Mouse (Mus musculus): ENCODE data around the gene Atp2a1. TPM values are rescaled to one million over a fixed set of nuclear protein-coding genes. Genes with fewer than 3 reads are reported as not detected.
"Not testable (repeated sequence)": the region's sequence is repeated elsewhere in the genome, so short reads cannot be mapped to it uniquely, and the experiment has no call there.

Gene Atp2a1
- polyA plus RNA-seq, 1 experiment from 2014 or later: 0.17 TPM

GRCm38 (mm10) chr7:126427323-126427860 is 35.5 kb downstream of the Atp2a1 start:
- WGBS (ENCODE audit: insufficient replicate concordance): 50% methylated on average over 12 of the region's 13 CpGs
- no peak overlapping the region for H3K4me2 ChIP-seq

GRCm38 (mm10) chr7:126424161-126424560 is 38.7 kb downstream of the Atp2a1 start:
- no peaks in the 10 kb centered on the region for H3K27me3 ChIP-seq (replicated peaks)
- H3K4me3 ChIP-seq: no peak overlapping the region
- no peak overlapping the region for H3K9ac ChIP-seq
- no peak for ATAC-seq
- 0 out of 2 replicates have a peak, but pooled peaks cover 6% of the 10 kb centered on the region for H3K9me3 ChIP-seq (replicated peaks)
- no peak overlapping the region for H3K27ac ChIP-seq
- peaks cover 15% of the 10 kb centered on the region for H3K4me1 ChIP-seq
- no peak overlapping the region for H3K4me2 ChIP-seq
- 65% methylated on average over 6 of the region's 6 CpGs for WGBS (ENCODE audit: insufficient replicate concordance)
- H3K36me3 ChIP-seq: no peaks in the 10 kb centered on the region

More at GRCm38 (mm10) chr7:126427323-126427860, 35.5 kb downstream of the Atp2a1 start:
- no peak overlapping the region for H3K9ac ChIP-seq
- H3K36me3 ChIP-seq: peaks cover 3% of the 10 kb centered on the region; the same call in 1 of the 2 replicates
- H3K9me3 ChIP-seq (replicated peaks): 0 out of 2 replicates have a peak, but pooled peaks cover 6% of the 10 kb centered on the region
- H3K27ac ChIP-seq: no peak overlapping the region
- no peaks in the 10 kb centered on the region for H3K27me3 ChIP-seq (replicated peaks)
- H3K4me1 ChIP-seq: peaks cover 30% of the 10 kb centered on the region
- ATAC-seq: no peak
- no peak overlapping the region for H3K4me3 ChIP-seq

DNA sequence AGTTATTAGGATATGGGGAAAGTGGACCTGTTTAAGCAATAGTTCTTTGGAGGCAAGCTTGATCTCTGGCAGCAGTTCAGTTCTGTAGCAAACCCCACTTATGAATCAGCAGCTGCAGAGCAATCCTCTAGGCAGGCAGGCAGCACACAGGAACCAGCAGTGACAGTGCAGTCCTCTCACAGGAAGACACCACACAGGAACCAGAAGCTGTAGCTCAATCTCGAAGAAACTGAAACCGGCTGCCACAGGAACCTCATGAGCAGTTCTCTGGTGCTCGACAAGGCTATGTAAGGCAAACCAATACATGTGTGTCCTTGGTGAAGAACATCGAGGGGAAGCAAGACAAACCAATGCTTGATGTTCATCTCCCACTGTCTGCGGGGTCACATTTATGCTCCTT is 41.2 kb downstream of the Atp2a1 start:
- no peak overlapping the region for H3K4me3 ChIP-seq
- no peaks in the 10 kb centered on the region for H3K36me3 ChIP-seq
- 54% methylated on average over 5 of the region's 5 CpGs for WGBS (ENCODE audit: insufficient replicate concordance)
- H3K27ac ChIP-seq: no peak overlapping the region
- H3K4me2 ChIP-seq: no peak overlapping the region
- H3K9ac ChIP-seq: no peak overlapping the region
- H3K4me1 ChIP-seq: no peaks in the 10 kb centered on the region
- H3K27me3 ChIP-seq (replicated peaks): no peaks in the 10 kb centered on the region
- no peaks in the 10 kb centered on the region for H3K9me3 ChIP-seq (replicated peaks)
- ATAC-seq: no peak

- Histone ChIP-seq H3K4me1 (no peaks in the 10 kb centered on the region), H3K4me3 (no peak overlapping the region), H3K27ac (no peak overlapping the region), H3K9me3 (replicated peaks) (no peaks in the 10 kb centered on the region), H3K36me3 (no peaks in the 10 kb centered on the region), H3K27me3 (replicated peaks) (peaks cover 13% of the 10 kb centered on the region), H3K9ac (no peak overlapping the region), H3K4me2 (no peak overlapping the region)
- 43% methylated on average over 3 of the region's 3 CpGs for WGBS (ENCODE audit: insufficient replicate concordance)
- ATAC-seq: no peak
Observed at GRCm38 (mm10) chr7:126418496-126418895, 44.4 kb downstream of the Atp2a1 start.

- no peaks in the 10 kb centered on the region for H3K4me1 ChIP-seq
- 85% methylated on average over 4 of the region's 4 CpGs for WGBS (ENCODE audit: insufficient replicate concordance)
- ATAC-seq: no peak
- H3K27ac ChIP-seq: no peak overlapping the region
- H3K4me2 ChIP-seq: no peak overlapping the region
- no peak overlapping the region for H3K4me3 ChIP-seq
- peaks cover 22% of the 10 kb centered on the region for H3K27me3 ChIP-seq (replicated peaks)
- no peaks in the 10 kb centered on the region for H3K36me3 ChIP-seq
- H3K9me3 ChIP-seq (replicated peaks): no peaks in the 10 kb centered on the region
- H3K9ac ChIP-seq: no peak overlapping the region
Observed at GRCm38 (mm10) chr7:126417606-126418005, 45.3 kb downstream of the Atp2a1 start.

GRCm38 (mm10) chr7:126417045-126417444 is 45.9 kb downstream of the Atp2a1 start:
- peaks cover 25% of the 10 kb centered on the region for H3K27me3 ChIP-seq (replicated peaks)
- ATAC-seq: no peak
- no peak overlapping the region for H3K9ac ChIP-seq
- no peak overlapping the region for H3K27ac ChIP-seq
- no peak overlapping the region for H3K4me2 ChIP-seq
- H3K4me1 ChIP-seq: no peaks in the 10 kb centered on the region
- H3K9me3 ChIP-seq (replicated peaks): no peaks in the 10 kb centered on the region
- H3K4me3 ChIP-seq: no peak overlapping the region
- 50% methylated on average over 8 of the region's 8 CpGs for WGBS (ENCODE audit: insufficient replicate concordance)
- H3K36me3 ChIP-seq: no peaks in the 10 kb centered on the region

DNA sequence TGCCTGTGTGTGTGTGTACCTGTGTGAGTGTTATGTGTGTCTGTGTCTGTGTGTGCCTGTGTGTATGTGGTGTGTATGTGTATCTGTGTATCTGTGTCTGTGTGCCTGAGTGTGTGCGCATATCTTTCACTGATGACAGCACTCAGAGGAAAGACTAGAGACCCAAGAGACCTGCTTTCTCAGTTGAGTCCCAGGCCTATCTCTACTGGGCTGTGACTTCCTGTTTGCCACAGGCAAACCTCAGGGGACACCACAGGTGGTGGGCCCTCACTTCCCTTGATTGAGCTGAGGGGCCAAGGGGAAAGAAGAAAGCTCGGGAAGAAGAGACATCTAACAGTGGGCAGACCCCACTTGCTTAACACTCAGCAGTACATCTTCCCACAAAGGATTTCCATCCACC is 46.3 kb downstream of the Atp2a1 start:
- Histone ChIP-seq H3K9me3 (replicated peaks) (no peaks in the 10 kb centered on the region), H3K9ac (no peak overlapping the region), H3K36me3 (no peaks in the 10 kb centered on the region), H3K4me1 (no peaks in the 10 kb centered on the region), H3K27ac (no peak overlapping the region), H3K27me3 (replicated peaks) (peaks cover 29% of the 10 kb centered on the region), H3K4me2 (no peak overlapping the region), H3K4me3 (no peak overlapping the region)
- 18% methylated on average over 2 of the region's 2 CpGs for WGBS (ENCODE audit: insufficient replicate concordance)
- ATAC-seq: no peak

DNA sequence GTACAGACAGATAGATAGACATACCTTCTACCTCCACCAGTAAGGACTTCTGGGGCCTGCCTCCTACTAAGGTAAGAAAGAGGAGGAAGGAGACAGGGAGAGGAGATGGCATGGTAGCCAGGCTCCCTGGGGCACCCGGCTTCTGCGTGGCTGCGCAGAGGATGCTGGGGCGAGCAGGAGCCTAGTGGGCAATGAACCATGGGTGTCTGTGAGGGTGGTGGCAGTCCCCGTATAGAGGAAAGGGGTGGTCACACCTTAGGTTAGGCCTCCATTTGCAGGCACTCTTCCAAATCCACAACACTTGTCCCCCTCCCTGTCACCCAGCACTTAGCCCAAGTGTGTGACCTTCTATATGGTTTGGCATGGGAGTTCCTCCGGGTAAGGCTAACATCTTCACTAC is 48.2 kb downstream of the Atp2a1 start, which contains the start of gene Cd19:
Gene Cd19, minus strand, starts transcription at position 165 of the 400 bp plus-strand sequence.
- Histone ChIP-seq H3K36me3 (no peaks in the 10 kb centered on the region), H3K4me3 (no peak within 1 kb of the TSS), H3K9me3 (replicated peaks) (no peaks in the 10 kb centered on the region), H3K4me2 (no peak within 1 kb of the TSS), H3K9ac (no peak within 1 kb of the TSS), H3K27me3 (replicated peaks) (peaks cover 39% of the 10 kb centered on the region), H3K27ac (no peak within 1 kb of the TSS), H3K4me1 (no peaks in the 10 kb centered on the region)
- WGBS (ENCODE audit: insufficient replicate concordance): 78% methylated on average over 6 of the region's 6 CpGs
- no peak for ATAC-seq

DNA sequence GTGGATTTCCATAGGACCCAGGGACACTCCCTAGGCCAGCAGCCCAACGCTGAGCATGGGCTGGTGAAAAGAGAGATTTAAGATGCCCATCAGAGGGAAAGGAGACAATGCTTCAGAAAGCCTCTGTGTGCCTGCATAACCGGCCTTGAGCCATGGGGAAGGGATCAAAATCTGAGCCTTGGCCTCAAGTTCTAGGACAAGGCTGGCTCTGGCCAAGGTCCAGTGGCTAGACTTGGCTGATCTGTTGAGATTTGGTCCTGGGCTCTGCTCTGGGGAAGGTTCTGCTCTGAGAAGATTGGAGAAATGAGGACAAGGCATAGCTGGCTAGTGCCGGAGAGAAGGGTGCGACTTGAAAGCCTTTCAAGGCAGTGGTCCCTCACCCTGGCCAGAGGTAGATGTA is 51.8 kb downstream of the Atp2a1 start:
- no peaks in the 10 kb centered on the region for H3K36me3 ChIP-seq
- no peaks in the 10 kb centered on the region for H3K9me3 ChIP-seq (replicated peaks)
- 73% methylated on average over 4 of the region's 4 CpGs for WGBS (ENCODE audit: insufficient replicate concordance)
- H3K27me3 ChIP-seq (replicated peaks): peaks cover 46% of the 10 kb centered on the region
- no peak overlapping the region for H3K4me2 ChIP-seq
- no peak overlapping the region for H3K4me3 ChIP-seq
- no peak overlapping the region for H3K9ac ChIP-seq
- no peak for ATAC-seq
- H3K4me1 ChIP-seq: no peaks in the 10 kb centered on the region
- no peak overlapping the region for H3K27ac ChIP-seq

- no peak overlapping the region for H3K4me3 ChIP-seq
- no peak overlapping the region for H3K27ac ChIP-seq
- H3K4me1 ChIP-seq: no peaks in the 10 kb centered on the region
- H3K27me3 ChIP-seq (replicated peaks): peaks cover 35% of the 10 kb centered on the region
- WGBS (ENCODE audit: insufficient replicate concordance): 68% methylated on average over 2 of the region's 2 CpGs
- H3K4me2 ChIP-seq: no peak overlapping the region
- no peaks in the 10 kb centered on the region for H3K36me3 ChIP-seq
- ATAC-seq: no peak
- no peak overlapping the region for H3K9ac ChIP-seq
- H3K9me3 ChIP-seq (replicated peaks): no peaks in the 10 kb centered on the region
Observed at GRCm38 (mm10) chr7:126408686-126409085, 54.2 kb downstream of the Atp2a1 start.

DNA sequence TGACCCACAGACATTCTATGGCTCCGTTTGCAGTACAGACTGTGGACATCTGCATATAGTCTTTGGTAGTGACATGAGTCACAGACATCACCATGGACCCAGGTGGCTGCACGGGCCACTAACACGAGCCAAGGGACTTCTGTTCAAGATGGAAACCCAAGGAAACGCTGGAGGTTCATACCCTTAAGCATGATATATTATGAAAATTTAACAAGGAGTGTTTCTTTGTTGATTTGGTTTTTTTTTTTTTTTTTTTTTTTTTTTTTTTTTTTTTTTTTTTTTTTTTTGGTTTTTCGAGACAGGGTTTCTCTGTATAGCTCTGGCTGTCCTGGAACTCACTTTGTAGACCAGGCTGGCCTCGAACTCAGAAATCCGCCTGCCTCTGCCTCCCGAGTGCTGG is 60.4 kb downstream of the Atp2a1 start:
- not testable (repeated sequence) for H3K27ac ChIP-seq; H3K27me3 ChIP-seq (replicated peaks); H3K4me3 ChIP-seq

GRCm38 (mm10) chr7:126399548-126399947 is 63.4 kb downstream of the Atp2a1 start:
- H3K9ac ChIP-seq: no peak overlapping the region
- peaks cover 27% of the 10 kb centered on the region for H3K4me1 ChIP-seq
- ATAC-seq: no peak
- no peak overlapping the region for H3K27ac ChIP-seq
- no peaks in the 10 kb centered on the region for H3K27me3 ChIP-seq (replicated peaks)
- H3K4me2 ChIP-seq: no peak overlapping the region
- WGBS (ENCODE audit: insufficient replicate concordance): 6% methylated on average over 5 of the region's 5 CpGs
- peaks cover 2% of the 10 kb centered on the region; the same call in 1 of the 2 replicates for H3K36me3 ChIP-seq
- H3K9me3 ChIP-seq (replicated peaks): no peaks in the 10 kb centered on the region
- no peak overlapping the region for H3K4me3 ChIP-seq

More for the DNA sequence above, 60.4 kb downstream of the Atp2a1 start:
- 71% methylated on average over 8 of the region's 8 CpGs for WGBS (ENCODE audit: insufficient replicate concordance)
- not testable (repeated sequence) for H3K36me3 ChIP-seq; ATAC-seq; H3K9me3 ChIP-seq (replicated peaks); H3K9ac ChIP-seq; H3K4me2 ChIP-seq
- peaks cover 11% of the 10 kb centered on the region for H3K4me1 ChIP-seq

DNA sequence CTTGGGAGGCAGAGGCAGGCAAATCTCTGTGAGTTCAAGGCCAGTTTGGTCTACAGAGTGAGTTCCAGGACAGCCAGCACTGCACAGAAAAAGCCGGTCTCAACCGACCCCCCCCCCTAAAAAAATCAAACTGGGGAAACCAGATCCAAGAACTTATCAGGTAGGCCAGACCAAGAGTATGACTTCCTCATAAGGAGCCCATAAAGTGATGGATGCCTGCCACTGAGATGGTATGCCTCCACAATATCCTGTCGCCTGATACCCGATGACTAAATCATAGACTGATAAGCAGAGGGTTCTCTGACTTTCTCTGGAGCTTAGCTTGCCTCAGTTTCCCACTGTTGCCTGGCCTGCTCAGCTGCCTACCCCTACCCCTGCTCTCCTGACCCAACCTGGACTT is 65.1 kb downstream of the Atp2a1 start:
- ATAC-seq: no peak
- peak overlapping the region; percentile 29; the same call in 1 of the 2 replicates for H3K9ac ChIP-seq
- H3K4me3 ChIP-seq: 0 out of 2 replicates have a peak overlapping the region, but pooled peaks have one; percentile 98
- H3K4me1 ChIP-seq: peaks cover 27% of the 10 kb centered on the region
- peak overlapping the region; percentile 89 for H3K4me2 ChIP-seq
- H3K27ac ChIP-seq: peak overlapping the region; percentile 58
- no peaks in the 10 kb centered on the region for H3K9me3 ChIP-seq (replicated peaks)
- H3K27me3 ChIP-seq (replicated peaks): no peaks in the 10 kb centered on the region
- 30% methylated on average over 4 of the region's 4 CpGs for WGBS (ENCODE audit: insufficient replicate concordance)
- peaks cover 16% of the 10 kb centered on the region for H3K36me3 ChIP-seq

Measured in liver, embryonic 12.5 days (tissue).